Mouse (Mus musculus) kidney, adult 11 months (tissue): ENCODE measurements at regions not wholly inside any gene's neighbourhood (a gene's known extent, or its start where the extent isn't known, plus 50 kb on each side); places are given as distances from the start of the nearest gene placed in this dataset.

Experiments
- DNase-seq: peaks from one replicate; pipeline ENCODE4 v3.0.0; 2022

DNA sequence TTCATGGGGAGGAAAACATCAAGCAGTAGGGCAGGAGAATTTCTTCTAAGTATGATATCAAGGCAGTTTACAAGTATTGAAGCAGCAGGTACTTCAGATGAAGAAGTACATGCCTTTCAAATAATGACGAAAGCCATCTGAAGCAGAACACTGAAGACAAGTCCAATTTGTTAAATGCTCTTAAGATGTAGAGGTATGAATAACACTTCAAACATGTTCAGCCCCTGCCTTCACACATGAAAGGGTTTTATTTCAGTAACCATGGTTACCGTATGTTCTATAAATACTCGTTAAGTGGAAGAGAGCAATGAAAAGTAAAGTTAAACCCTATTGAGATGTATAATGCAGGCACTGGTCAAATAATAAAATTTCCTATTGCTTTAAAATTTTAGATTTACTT lies 101.8 kb downstream of the Mospd2 start:
- no peak for DNase-seq

DNA sequence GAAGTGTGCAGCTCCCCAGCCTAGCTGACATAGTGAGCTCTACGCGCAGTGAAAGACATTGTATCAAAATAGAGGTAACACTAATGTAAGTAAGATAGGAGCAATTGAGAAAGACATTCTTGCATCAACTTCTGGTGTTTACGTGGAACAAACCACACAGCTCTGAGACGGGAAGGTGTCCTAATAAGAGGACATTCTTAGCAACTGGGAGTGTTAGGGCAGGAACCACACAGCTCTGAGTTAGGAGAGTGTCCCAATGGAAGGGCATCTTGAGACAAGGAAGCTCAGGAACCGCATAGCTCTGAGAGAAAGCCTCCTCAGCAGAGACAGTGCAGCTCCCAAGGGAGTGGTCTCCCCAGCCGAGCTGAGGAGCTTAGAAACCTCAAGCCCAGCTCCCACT lies 139.8 kb downstream of the Mospd2 start:
- no peak for DNase-seq

DNA sequence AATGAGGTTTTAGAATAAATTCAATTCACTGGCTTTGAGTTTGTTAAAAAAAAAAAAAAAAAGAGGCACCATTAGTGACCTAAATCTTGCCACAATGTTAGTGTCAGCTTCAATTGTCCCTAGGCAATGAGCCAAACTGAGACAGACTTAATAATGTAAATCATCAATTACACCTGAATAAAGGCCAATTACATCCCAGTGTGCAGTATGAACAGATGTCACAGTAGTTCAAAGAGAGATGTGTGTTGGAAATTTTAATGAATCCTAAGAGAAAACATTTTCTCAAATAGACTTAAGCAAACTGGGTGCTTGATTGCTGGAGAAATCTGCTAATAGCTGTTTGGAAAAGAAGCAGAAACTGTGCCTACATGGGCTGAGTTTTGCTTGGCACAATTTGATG lies 159.3 kb downstream of the Mospd2 start:
- no peak for DNase-seq

DNA sequence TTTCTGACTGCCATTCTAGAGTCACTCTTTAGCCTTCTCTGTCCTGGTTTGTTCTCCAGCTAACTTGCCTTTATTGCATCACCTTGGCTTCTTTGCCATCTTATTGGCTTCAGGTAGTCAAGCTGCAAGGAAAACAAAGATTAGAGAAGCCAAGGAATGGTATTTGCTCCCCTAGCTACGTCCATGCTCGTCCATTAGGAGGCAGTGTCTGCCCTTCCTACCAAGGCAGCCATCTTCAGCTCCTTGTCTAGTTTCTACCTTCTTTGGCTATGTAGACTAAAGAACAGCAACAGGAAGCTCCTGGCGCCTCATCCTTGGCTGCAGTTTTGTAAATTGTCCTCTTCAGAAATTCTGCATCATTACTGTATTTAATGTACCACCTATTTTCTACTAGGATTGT lies 192.9 kb downstream of the Mospd2 start:
- no peak for DNase-seq

DNA sequence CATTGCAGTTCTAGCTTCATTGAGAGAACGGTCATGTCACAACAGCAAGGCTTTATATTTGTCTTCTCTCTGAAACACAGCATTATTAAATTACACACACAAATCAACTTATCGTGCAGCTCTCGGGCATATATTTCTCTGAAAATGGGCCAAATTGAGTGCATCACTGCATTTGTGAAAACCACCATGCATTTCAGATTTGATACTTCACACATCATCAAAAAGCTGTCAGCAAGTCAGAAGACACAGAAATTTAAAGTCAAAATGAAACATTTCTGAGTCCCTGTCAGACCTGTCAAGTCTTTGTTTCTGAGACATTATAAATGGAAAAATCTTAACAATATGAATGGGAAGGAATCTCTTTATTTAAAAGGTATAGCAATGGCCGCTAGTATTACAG lies 215.3 kb downstream of the Mospd2 start:
- no peak for DNase-seq

DNA sequence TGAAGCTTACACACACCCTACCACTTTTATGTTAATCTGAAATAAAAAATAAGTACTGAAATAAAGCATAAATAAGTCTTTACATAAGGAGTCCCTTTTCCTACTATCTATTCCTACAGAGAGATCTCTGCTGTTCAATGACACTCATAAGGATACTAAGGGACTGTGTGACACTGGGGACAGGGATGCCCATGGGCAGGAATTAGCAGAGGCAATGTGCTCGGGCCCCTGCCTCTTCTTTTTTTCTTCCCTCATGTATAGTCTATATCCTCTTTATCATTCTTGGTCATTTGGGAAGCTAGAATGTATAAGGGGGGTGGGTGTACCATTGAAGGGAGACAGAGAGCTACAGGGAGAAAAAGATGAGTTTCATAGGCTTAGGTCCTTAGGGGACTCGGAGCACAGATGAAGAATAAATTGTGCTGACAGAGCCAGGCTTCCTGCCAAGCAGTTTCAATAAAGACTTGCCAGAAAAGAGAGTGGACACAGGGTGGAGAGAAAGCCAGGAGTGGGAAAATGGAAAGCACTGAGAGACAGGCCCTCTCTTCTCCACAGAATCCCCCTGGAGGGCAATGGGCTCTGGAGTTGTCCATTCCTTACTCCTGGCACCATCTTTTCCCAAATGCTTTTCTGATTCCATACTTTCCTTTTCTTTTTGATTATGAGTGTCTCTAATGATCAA lies 216.3 kb downstream of the Mospd2 start:
- peak; percentile 4 for DNase-seq

DNA sequence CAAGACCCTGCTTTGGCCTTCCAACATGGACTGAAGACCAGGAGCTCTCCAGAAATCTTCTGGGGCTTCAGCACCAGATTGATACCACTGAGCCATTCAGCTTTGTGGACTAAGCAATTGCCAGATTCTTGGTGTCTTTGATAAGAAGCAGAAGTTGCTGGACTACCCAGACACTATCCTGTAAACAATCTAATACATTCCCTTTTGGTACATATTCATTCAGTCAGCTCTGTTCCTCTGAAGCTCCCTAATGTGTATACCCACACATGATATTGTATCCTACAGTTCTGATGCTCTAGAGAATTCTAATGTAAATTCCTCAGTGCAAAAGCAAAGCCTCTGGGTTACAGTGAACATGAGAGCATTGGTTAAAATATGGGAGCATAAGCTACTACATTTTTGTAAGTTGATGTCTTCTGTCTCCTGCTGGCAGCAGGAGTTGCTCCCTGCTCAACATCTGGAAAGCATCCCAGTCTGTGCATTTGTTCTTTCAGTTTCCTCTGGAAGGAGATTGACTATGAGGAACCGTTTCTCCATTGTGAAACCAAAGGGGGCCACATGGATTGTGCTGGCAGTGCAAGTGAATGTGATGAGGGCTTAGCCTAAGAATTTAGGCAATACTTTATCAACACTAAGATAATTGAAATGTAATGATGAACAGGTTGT lies 234.5 kb downstream of the Mospd2 start:
- no peak for DNase-seq
